Mouse (Mus musculus) urinary bladder, postnatal 36 days (tissue): Measurements from ENCODE around the gene Defb20.
"Not testable (repeated sequence)": the region's sequence is repeated elsewhere in the genome, so short reads cannot be mapped to it uniquely, and the experiment has no call there.

Experiments
- DNase-seq, 2 experiments: peaks; one replicate each; pipeline ENCODE4 v3.0.0; 2022; ENCODE audit warnings: low spot score in 2 of 2, mixed read lengths in 1 of 2

Gene Defb20

GRCm38 (mm10) chr2:152476763-152477162 is at the start of gene Defb20:
Gene Defb20 (plus strand): TSS chr2:152477063.
- no peak for DNase-seq

GRCm38 (mm10) chr2:152427493-152427892 is 49.4 kb upstream of the Defb20 start:
- DNase-seq = no peak

DNA sequence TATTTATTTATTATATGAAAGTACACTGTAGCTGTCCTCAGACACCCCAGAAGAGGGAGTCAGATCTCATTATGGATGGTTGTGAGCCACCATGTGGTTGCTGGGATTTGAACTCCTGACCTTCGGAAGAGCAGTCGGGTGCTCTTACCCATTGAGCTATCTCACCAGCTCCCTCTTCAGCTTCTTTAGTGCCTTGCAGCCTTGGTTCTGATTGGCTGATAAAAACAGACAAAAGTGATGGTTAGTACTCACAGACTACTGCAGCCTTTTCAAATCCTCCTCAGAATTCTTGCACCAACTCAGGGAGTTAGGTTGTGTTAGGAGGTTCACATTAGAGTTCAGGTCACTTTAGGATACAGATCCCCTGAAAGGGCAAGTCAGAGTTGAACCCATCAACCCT is 48.4 kb upstream of the Defb20 start:
- not testable (repeated sequence) for DNase-seq

DNA sequence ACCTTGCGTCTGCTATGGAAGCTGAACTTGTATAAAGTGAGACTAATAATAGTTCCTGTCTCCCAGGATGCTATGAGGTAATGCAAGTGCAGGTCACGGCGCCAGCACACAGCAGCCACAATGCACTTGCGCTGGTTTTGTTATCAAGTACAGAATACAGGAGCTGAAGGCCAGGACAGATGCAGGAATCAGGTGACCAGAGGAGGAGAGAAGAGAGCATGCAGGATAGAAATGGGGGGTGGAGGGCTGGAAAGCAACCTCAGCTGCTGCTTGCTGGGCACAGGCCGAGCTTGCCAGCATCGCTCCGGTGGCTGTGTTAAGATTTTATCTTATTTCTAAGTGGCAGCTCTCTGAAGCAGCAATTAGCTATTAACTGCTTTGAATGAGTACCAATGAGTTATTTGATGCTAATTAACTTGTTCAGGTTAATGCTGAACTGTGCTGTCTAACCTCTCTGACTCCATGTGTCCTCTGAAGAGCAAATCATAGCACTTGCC is 40.4 kb upstream of the Defb20 start:
- no peak for DNase-seq

DNA sequence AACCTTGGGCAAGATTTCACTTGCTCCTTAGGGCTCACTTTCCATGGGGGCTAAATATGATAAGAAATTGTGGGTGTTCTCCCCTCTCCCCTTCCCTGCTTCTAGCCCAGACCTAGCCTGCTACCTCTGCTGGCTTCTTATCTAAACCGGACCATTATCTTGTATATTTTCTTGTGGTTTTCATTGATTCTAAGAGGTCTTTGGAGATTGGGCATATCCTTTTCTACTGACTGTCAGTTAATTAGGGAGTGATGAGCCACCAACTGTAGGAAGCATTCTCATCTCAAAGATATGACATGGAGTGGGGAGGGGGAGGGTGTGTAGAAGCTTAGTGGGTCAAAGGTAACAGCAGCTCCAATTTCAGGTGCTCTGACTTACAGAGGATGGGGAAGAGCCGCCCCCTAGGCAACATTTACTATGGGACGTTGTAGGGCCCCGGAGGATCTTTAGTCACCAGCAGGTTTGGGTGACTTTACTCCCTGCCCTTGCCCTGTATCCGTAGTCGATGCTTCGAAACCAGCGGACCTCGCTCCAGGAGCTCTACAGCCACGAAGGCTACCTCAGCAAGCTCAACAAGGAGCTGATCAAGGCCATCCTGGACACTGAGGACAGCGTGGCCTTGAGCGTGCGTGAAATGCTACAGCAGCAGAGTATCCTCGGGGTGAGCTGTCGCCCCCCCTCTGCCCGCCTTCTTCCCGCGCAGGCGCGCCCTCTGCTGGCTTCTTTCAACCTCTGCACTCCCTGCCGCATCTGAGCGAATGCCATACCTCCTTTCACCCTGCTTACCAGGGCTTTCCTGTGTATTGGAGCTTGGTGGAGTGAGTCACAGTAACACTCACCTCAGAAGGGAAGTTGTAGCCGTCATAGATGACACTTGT is 39.6 kb upstream of the Defb20 start:
- peak; percentile 68 to 83 for DNase-seq

DNA sequence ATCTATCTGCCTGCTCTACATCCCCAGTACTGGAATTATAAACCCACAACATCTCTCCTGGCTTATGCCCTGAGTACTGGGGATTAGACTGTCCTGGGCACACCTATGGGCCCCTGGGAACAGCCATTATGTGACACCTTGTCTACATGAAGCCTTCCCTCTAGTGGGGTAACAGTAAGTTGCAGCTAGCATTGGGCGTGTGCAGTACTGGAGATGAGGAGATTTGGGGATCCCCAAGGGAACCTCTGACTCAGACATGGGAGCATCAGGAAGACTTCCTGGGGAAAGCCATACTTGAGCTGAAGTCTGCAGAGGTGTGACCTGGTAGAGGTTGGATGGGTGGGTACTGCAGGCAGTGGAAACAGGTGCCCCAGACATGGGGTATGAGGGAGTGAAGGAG is 37.9 kb upstream of the Defb20 start:
- no peak for DNase-seq

GRCm38 (mm10) chr2:152439833-152440232 is 37.0 kb upstream of the Defb20 start:
- no peak for DNase-seq

GRCm38 (mm10) chr2:152442322-152442721 is 34.5 kb upstream of the Defb20 start:
- no peak for DNase-seq

DNA sequence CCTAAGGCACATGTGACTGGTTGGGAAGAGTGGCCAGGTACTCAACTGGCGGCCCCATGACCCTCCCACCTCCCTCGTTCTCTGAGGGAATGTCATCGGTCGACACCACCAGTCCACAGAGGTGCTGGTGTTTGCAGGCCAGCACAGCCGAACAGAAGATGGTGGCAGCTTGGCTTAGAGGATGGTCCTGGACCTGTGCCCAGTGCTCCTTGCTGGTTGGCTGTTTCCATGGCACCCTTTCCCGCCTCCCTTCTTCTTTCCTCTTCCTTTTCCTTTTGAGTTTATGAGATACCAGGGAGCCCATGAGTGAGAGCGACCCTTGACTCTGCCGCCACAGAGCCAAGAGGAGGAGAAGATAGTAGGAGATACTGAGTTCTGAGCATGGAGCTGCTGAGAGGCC is 33.6 kb upstream of the Defb20 start:
- no peak for DNase-seq

DNA sequence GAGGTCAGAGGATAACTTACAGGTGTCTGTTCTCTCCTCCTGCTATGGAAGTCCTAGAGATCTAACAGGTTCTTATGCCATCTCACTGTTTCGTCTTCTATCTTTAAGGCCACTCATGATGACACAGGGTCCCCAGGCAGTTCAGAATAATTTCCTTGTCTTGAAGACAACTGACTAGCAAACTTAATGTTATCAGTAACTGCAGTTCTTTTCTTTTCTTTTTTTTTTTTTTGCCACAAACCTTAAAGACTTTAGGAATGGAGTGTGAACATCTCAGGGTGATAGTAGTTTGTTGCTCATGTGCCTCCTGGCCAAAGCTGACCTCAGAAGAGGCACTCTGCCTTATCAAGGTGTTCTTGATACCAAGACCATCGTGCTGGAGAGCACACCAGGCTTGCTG is 30.2 kb upstream of the Defb20 start:
- DNase-seq = no peak

GRCm38 (mm10) chr2:152447461-152447860 is 29.4 kb upstream of the Defb20 start:
- DNase-seq = no peak

GRCm38 (mm10) chr2:152450241-152450640 is 26.6 kb upstream of the Defb20 start:
- peak; percentile 32 to 42 for DNase-seq

DNA sequence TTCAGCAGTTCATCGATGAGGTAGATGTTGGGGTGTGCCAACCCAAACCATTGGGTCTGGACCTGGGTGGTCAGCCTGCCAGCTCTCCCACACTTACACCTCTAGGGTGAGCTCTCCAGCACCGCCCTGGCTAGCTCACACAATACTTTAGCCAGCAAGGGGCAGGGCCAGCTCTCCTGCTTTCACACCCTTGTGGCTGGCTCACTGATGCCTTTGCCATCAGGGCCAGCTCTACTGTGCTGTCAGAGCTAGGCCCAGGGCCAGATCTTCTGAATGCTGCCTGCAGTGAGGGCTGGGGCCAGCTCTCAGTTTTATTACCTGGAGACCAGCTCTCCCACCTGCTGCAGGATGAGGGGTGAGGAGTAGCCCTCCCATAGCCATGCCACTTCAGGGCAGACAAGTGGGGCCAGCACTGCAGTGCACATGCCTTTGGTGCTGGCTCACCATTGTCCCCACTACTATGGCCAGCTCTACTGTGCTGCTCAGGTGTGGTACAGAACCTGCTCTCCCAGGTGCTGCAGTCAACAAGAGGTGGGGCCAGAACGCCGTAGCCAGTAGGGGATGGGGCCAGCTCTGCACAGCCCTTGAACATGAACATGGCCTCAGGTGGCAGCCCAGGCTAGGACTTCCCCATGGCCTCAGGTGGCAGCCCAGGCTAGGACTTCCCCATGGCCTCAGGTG is 24.6 kb upstream of the Defb20 start:
- no peak for DNase-seq

- no peak for DNase-seq
These were observed 17.6 kb upstream of the Defb20 start for GRCm38 (mm10) chr2:152459241-152459640.

- no peak for DNase-seq
These were observed 12.2 kb upstream of the Defb20 start, which contains the start of gene Defb23 for GRCm38 (mm10) chr2:152464570-152465150. Gene Defb23 (minus strand): TSS chr2:152464620.

DNA sequence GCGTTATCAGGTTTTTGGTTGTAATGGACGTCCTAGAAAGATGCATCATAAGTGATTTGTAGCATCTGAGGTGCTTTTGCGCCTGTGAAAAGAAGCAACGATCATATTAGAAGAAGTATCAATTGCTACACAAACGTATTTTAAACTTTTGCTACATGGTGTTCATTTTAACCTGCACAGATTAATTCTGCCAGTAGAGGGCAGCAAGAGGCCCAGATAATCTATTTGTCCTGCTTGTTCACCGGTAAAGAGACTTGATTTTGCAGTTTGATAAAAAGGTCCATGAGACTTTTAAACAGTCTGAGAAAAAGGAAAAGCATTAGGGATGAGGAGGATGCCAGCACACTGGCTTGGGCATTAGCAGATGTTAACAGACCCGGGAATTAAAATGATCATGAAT is 5.9 kb upstream of the Defb20 start:
- DNase-seq = peak; percentile 10 to 29

DNA sequence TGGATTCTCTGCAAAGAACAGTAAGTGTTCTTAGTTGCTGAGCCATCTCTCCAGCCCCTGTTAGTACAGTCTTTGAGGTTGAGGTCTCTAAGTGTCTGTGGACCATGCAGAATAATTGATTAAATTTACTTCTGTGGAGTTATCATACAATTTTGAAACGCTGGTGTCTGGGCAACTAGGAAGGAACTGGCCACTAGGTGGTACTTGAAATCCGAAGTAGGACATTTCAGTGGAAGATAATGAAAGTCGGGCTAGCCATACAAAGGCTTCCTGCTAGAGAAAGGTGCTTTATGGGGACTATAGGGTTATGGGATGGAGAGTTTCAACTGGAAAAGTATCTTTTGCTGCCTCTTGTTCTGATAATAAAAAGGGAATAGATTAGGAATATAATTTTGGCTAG is 4.4 kb upstream of the Defb20 start:
- no peak for DNase-seq

- no peak for DNase-seq
These were observed 4.0 kb downstream of the Defb20 start for GRCm38 (mm10) chr2:152480881-152481280.

DNA sequence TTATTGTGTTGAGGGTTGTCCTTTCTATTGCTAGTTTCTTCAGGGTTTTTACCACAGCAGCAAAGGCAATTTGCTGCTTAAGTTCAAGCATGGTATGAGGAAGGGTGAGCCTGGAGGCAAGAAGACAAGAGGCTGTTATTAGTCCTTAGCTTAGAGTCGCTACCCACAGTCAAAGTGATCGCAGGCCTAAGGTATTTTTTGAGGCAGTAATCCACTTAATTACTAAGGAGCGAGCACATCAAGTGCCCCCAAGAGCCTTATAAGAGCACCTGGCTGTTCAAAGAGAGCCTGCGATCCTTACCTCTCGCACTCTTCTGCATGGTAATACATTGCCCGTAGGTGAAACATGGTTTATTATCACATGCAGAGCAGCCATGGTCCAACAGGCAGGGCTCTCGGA is 4.9 kb downstream of the Defb20 start:
- DNase-seq = no peak

DNA sequence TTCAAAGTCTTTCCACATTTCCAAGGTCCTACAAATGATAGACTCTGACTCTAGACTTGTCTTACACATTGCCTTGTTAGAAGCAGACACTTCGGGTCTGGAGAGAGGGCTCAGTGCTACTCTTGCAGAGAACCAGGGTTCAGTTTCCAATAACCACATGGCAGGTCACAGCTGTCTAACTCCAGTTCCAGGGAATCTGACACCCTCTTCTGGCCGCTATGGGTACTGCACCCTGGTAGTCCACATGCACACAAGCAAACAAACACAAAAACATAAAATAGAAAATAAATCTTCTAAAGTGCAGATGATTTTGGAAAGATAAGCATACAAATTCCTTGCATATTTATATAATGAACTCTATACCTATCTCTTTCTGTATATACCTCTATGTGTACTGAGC is 10.2 kb downstream of the Defb20 start:
- DNase-seq = no peak

DNA sequence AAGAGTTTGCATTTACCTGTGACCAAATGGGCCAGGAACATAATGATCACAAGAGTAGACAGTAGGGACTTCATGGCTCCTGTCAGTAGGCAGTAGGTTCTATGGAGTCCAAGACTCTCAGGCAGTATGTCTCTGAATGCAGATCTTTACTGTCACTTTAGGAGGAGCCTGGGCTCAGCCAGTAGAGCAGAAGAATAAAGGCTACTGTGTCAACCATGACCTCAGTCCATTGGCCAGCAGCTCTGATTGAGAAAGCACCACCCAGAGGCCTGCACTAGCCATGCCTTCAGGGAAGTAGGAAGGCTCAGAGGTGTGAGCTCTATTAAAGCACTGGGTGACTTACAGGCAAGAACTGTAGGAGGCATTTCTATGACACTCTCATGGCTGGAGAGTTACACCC is 13.2 kb downstream of the Defb20 start, which contains the start of gene Defb22:
Gene Defb22 (minus strand): TSS at position 101 of the 400 bp plus-strand sequence.
- DNase-seq = no peak

GRCm38 (mm10) chr2:152493151-152493550 is 16.3 kb downstream of the Defb20 start:
- no peak for DNase-seq
